Mouse (Mus musculus) megakaryocyte, embryonic 14.5 days (primary cell): ENCODE data around the gene Muc5ac.

Source experiments
- FLI1 ChIP-seq: IDR thresholded peaks from 2 replicates; pipeline ENCODE4 v1.6.1; 2012; ENCODE audit warnings: low read length, inconsistent platforms, mixed read lengths
- GATA1 ChIP-seq: IDR thresholded peaks from 3 replicates; pipeline ENCODE4 v1.6.1; 2012; ENCODE audit warnings: mixed read lengths, low read length, inconsistent platforms, borderline replicate concordance

DNA sequence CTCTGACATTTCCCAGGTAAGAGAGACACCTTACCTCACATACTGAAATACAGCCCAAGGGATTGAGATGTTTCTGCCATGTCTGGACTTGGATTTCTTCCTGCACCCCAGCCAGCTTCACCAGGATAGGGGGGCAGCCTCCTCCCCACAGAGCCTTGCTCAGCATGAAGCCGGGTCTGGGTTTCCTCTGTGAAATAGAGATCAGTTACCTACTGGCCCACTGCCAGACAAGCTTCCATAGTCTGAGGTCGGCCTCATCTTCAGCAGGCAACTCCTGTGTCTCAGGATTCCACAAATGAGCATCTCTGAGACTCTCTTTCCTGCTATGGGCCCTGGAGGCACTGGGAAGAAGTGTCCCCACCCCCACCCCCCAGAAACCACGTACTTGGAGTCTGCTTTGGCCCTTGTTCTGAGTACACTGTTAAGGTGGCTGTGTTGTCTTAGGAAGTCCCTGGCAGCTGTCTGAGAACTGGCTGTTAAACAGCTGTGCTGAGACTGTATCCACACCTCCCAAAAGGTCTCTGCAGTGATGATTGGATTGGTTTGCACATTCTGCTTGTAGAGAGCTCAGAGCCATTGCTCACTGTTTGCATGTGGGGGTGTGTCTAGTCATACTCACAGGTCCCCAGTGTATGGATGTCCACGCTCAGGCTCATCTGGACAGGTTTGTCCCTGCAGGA, 34.0 kb downstream of the Muc5ac start:
- no peak for TF ChIP-seq GATA1
- no peak for TF ChIP-seq FLI1
